Mouse (Mus musculus) fat pad, adult 2 months (tissue): ENCODE results near the gene Baiap2.

Experiments
- DNase-seq: peaks from one replicate; pipeline ENCODE4 v3.0.0-alpha.2; 2011; ENCODE audit warnings: low read depth, low spot score; ENCODE audit errors: extremely low read depth

The Baiap2 gene

DNA sequence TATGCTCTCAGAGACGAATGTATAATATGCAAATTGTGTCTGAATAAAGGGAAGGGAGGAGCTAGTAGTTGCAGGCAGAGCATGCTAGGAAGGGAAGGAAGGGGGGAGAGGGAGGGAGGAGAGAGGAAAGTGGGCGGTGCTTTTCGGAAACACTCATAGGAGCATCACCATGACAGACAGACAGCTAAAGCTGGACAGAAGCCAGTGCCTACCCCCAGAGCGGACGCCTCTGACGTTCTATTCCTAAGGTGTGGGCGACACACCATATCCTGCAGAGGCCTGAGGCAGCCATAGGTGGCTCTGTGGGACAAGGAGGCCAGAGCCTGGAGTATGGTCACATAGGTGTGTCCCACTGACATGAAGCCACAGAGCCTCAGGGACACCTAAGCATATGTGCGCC lies 97.9 kb downstream of the Baiap2 start:
- no peak for DNase-seq

DNA sequence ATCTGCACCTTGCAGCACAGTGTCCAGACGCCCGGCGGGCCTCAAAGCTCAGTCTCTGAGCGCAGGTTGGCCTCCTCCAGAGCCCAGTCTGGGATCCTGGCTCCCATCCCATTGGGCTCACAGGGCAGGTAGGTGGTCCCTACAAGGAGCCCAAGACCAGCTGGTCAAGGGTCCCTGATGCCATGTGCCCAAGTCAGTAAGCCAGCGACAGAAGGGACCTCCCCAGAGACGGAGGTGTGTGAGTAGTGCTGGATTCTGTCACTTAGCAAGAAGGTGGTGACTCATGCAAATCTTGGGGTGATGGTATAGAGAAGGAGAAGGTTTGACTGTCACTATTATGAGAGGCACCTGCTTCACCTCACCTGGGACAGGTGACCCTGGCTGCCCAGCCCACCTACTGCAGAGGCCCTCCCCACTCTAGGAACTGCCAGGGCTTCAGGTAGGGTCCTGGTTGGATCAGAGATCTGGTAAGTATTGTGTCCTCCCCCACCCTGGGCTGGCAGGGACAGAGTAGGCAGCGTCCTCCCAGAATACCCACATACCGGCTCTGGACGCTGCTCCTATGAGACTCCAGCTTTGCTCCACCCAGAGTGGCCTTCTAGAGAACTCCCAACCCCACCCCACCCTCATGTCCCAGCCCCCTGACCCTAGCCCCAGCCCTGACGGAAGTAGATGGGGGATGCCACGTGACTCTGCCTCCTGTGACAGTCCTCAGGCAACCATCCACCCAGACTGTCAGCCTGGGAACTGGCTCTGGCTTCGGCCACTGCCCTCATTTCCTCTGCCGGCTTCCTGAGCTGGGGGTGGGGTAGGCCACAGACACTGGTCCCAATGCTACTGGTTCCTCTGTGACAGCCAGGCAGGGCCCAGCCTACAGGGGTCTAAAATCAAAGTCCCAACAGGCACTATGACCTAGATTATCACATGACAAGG lies 98.9 kb downstream of the Baiap2 start:
- no peak for DNase-seq

DNA sequence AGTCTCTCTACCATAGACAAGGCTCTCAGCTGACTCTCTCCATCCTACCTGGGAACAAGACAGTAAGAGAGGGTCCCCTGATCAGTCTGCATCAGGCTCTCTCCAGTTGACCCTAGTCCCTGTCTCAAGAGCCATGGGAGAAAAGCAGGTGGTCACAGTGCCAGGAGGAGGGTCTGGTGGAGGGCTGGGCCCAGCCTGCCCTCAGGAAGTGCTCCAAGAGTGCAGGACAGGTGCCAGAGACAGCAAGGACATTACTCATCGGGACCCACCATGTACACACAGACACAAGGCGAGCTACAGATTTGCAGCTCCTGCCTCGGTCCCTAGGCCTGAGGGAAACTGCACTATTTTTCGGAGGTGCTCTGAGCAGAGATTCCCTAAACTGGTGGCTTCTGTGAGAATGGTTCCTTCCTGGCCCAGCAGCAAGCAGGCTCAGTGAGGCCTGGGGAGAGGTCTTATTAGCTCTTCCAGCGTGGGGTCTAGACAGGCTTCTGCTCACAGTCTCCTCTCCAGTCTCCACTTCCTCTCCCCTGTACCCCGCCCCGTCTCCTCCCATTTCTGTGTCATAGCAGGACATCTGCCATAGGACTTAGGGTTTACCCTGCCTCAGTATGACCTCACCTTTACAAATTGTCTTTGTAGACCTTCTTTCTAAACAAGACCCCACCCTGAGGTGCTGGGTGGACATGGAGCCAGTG lies 99.7 kb downstream of the Baiap2 start:
- no peak for DNase-seq

DNA sequence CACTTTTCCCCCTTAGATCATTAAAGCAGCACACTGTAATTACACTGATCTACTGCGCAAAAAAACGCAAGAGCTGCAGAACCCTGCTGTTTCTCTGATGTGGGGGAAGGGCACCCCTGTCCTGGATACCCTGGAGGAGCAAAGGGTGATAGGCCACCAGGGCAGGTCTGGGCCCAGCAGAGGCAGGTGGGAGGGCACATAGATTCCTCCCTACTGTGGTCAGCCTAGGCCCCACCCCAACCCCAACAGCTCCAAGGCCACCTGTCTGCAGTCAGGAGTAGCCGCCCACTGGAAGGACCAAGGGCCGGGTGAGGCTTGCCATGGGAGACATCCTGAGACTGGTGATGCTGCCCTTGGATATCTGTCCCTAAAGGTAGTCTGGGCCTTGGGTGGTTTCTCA lies 102.8 kb downstream of the Baiap2 start:
- no peak for DNase-seq

DNA sequence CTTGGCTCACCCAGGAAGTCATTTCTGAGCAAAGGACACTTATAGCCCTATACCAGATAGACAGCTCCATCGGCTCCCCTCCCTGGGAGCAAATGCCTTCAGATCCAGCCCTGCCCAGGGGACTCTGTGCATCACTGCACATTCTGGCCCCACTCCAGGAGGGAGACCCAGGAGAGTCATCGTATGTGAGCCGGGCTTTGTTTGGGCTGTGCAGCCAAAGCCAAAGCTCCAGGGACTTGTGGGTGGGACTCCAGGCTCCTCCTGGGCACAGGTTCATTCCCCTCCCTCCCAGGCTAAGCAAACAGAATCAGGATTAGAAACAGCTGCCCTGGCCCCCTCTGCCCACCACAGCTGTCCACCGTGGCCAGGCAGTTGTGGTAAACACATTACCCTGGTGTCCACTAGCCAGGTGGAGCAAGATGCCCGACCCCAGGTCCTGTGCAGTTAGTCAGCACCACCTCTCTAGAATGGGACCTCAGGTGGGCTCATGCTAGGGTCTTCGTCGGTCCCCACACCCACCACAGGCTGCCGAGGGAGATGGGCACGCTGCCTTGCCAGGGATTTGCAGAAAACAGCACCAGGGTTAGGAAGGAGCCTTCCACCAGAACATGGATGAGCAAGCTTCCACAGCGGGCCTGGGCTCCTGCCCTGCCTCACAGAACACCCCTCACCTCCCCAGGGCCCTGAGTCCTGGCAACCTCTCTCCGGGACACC lies 103.4 kb downstream of the Baiap2 start:
- no peak for DNase-seq

DNA sequence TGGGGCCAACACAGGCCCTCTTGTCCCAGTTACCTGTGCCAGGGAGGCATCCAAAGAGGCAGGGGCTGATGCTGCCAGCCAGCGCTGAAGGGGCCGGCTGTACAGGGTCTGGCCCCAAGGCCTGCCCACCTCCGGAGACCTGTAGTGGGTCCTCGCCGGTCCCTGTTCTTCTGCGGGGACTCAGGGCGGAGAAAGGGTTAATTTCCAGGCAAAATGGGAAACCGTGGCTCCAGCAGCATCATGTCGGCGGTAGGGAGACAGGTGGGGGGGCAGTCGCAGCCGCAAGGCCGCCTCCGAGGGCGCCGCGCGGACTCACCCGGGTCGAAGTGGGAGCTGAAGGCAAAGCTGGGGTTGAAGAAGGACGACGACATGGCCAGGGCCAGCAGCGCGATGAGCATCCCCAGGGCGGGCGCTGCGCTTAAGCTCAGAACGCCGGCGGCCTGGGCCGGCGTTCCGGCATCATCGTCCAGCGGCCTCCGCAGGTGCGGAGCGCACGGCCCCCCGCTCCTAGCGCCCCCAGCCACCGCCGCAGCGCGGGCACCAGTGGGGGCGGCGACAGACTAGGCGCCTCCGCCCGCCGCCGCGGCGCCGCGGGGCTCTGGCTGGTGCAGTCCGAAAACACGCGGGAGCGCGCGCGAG lies 104.1 kb downstream of the Baiap2 start, which contains the start of gene Aatk:
Gene Aatk (minus strand): TSS at position 615 of the 639 bp plus-strand sequence.
- no peak for DNase-seq

DNA sequence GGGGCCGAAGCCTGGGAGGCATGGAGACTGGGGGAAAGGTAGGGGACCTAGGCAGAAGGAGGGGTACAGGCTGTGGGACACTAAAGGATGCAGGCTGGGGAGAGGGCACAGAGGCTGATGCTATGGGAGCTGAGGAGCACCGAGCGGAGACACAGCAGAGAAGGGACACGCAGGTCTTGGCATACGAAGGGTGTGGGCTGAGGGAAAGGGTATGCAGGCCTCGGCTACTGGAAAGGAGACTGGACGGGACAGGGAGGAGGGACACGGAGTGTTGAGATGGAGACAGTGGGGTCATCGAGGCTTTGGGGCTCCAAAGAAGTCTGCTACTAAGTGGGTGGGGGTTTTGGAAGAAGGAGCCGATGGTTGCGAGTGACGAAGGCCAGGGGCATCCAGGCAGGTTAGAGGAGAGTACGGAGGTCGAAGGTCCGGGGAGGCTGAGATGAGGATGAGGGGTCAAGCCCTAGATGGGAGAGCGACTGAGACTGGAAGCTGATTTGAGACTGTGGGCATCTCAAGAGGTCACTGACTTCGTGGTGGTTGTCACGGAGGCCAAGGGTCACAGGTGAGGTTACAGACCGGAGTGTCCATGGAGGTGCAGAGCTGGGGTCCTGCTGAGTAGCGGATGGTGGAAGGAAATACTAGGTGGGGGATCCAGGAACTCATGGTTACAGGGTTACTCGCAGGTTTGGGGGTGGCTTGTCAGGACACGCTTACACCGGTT lies 105.1 kb downstream of the Baiap2 start:
- no peak for DNase-seq

DNA sequence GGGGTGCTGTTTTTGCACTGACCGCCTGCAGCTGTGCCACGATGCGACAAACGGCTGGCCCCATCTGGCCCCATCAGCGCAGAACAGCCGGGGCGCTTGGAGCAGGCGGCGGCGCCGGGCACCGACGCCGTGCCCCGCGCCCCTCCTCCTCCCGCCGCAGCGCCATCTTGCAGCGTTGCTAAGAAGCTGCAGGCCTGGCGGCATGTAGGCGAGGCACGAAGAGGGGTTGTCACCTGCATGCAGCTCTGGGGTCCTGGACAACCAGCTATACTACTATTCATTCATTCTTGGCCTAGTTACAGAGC lies 105.6 kb downstream of the Baiap2 start:
- DNase-seq, result no peak

DNA sequence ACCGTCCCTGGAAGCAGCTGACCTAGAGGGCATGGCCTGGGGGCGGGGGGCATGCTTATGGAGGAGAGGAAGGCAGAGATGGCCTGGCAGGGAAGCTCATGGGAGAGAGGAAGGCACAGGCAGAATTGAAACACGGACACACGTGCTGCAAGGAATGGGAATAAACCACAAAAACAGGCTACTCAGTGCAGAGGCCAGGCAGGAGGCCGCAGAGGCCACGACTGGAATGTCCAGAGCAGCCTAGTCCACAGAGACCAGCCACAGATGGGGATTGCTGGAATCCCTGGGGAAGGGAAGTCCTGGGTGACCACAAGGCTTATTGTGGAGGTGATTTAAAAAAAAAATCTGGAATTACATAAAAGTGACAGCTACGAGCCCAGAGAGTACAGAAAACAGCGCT lies 106.5 kb downstream of the Baiap2 start:
- no peak for DNase-seq

DNA sequence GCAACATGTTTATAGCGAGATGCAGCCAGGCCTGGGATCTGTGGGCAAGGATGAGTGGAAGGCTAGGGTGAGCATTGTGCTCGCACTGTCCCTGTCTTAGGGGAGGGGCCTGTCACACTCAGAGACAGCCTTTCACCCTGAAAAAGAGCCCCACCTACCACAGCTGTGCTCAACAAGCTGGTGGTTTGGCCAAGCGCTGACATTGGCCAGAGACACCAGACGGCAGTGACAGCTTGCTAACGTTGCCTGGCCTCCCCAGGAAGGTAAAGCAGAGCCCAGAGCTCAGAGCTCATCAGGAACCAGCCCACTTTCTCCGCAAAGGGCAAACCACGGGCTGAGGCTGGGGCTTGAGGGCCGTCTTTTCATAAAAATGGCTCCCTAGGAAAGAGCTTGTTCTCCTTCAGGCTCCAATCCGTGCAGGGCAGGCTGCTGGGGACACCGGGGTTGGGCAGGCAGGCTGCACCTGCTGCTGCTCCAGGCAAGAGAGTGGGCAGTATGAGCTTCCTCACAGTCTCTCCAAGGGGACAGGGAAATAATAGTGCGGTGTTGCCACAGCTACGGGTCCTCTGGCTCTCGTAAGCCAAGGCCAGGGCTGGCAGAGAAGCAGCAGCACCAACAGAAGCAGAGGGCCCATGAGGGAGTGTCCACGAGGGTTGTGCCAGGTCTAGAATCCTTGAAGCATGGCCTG lies 108.7 kb downstream of the Baiap2 start:
- DNase-seq, result no peak

DNA sequence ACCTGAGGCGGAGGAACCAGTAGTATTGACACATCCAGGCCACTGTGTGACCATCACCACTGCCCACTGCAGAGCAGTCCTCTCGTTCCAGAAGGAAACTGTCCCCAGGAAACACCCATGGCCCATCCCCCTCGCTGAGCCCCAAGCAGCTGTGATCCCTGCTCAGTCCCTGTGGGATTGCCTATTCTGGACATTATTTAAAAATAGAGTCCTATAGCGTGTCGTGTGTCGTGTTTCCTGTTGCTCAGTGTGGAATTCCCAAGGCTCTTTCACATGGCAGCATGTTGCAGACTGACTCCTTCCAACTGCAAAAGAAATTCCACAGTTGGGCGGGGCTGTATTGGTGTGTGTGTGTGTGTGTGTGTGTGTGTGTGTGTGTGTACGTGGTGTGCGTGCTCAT lies 109.7 kb downstream of the Baiap2 start:
- no peak for DNase-seq

DNA sequence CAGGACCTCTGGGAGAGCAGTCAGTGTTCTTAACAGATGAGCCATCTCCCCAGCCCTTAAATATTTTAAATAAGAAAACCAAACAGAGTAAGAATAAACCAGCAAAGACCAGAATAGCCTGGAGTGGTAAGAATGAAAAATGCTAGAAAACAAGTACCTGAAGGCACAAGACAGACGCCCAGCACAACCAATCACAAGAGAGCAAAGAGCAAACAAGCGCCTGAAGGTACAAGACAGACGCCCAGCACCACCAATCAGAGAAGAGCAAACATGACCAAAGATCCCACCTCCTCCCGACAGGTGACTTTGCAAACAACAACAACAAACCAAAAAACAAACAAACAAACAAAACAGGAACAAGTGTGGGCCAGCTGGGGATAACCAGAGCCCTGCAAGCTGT lies 111.3 kb downstream of the Baiap2 start:
- no peak for DNase-seq

DNA sequence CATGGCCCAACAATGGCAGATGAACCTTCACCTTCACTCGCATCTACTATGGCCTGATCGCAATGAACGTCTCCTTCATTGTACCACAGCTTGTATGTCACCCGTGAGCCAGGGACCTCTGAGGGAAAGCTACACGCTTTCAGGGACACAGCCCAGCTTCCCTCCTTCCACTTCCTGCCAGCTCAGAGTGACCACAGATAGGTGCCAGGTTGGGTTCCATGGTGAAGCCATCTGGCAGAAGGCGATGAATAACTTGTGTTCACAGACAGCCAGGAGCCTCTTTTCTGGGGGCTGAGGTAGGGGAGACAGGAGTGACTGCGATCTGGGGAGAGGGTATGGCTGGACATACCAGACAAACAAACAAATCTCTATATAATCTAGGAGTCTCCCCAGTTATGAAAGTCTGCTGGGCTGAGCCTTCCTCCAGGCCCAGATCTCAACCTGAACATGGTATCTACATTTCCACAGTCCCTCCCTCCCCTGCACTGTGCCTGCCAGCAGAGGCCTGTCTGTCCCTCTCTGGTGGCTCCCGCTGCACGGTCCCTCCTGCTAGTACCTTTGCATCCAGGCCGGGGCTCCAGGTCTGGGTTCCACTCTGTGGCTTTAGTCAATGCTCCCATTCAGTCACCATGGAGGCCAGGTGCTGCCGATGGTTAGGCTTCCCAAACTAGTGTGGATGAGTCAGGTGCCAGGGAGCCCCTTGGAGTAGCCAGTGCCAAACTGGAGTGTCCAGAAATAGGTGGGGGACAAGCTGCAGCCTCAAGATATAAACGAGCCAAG lies 113.6 kb downstream of the Baiap2 start:
- DNase-seq, result no peak
